Mouse (Mus musculus) heart, embryonic 15.5 days (tissue): Measurements from ENCODE around the gene Oit1. TPM values are rescaled to one million over a fixed set of nuclear protein-coding genes. Genes with fewer than 3 reads are reported as not detected.

ENCODE experiments used
- polyA plus RNA-seq: library from polyadenylated mRNA; unstranded; fragments of >200 nt; fragmentation: Nextera tagmentation; extraction: Ambion mirVana; gene quantifications from 2 replicates; pipeline ENCODE4 v1.2.1, GENCODE M21; 2015

Gene Oit1
- polyA plus RNA-seq, 1 experiment from 2014 or later: 0.13 TPM

Other genes with a start within 250 kb of the Oit1 start
- gene Pdhb, start 205.7 kb downstream of the Oit1 start, polyA plus RNA-seq: 520 and 606 TPM in 2 replicates
- gene Kctd6, start 164.6 kb downstream of the Oit1 start, polyA plus RNA-seq: 12.5 and 12.6 TPM in 2 replicates
- 0.82 TPM in 1 of 2 replicates, not detected in the other for gene Acox2, start 119.4 kb downstream of the Oit1 start, polyA plus RNA-seq
- gene Fam107a, start 60.7 kb downstream of the Oit1 start, polyA plus RNA-seq: 0.44 and 0.62 TPM in 2 replicates